Mouse (Mus musculus): ENCODE results near the gene Atf1.

DNA sequence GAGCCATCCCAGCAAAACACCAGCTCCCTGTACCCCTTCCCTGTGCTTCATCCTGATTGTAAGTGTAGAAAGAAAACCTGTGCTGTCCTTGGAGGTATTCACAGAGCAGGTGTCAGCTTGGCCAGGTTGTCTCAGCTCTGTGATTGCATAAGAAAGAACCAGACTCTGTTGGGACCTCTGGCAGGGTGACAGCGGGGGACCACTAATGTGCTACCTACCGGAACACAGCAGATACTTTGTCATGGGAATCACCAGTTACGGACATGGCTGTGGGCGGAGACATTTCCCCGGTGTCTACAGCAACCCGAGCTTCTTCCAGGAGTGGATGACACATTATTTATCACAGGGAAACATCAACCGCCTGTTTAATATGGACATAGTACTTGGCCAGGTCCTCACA is 64.7 kb downstream of the Atf1 start:
- TF ChIP-seq CTCF (IDR thresholded peaks at IDR 0.05; ENCODE audit: low read depth): no peak
- no peak for TF ChIP-seq EP300 (optimal IDR thresholded peaks at IDR 0.05)
